Mouse (Mus musculus) small intestine, adult 10 weeks (tissue): ENCODE results near the gene Alkbh2. TPM values are rescaled to one million over a fixed set of nuclear protein-coding genes. Genes with fewer than 3 reads are reported as not detected.

Source experiments
- polyA plus RNA-seq: library from polyadenylated mRNA; stranded (reverse); fragments of 350-450 nt; fragmentation: Illumina TruSeq; extraction: RNeasy Lipid Tissue Mini Kit (QIAGEN cat#74804); gene quantifications from one replicate; pipeline ENCODE4 v1.2.3, GENCODE M21; 2014; ENCODE audit warnings: low replicate concordance

Alkbh2 gene
- polyA plus RNA-seq, result not detected

DNA sequence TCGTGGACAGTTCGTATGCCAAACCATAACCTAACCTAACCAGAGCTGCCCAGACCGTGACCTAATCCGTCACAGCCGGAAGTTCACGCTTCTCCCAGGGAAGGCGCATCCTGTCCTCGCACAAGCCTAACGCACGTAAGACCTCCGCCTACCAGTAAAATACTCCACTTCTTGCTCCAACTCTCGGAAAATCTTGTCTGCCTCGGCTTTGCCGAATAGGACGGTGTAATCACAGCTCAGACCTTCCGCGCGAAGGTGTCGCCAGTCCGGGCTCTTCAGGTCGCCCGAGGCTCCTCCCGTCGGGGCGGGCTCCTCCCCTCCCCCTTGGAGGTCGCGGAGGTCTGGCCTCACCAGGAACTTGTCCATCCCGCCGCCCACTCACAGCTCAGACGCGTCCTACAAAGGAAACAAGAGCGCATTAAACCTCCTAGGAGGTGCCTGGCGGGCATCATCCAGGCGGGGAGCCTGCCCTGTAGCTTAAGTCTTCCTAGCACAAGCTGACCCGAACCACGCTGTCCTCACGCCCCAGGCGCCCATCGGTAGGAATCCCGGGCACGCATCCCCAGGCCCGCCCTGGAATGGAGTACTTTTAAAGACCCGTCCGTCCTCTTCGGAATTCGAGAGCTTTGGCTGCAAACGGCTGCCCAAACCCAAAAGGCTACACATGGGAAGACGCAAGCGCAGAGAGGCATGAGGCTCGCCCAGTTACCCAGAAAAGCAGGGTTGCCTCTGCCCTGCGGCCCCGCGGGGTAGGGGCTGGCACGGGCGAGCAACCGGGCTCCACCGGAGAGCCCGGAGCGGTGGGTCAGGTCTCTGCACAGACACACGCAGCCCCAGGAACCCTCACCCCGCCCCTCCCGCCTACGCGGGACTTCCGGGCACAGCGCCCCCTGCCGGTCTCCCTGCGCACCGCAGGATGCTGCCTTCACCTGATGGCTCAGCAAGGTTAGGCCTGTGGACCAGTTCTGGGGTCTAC, at the start of gene Alkbh2:
Gene Alkbh2 (minus strand): TSS at position 845 of the 976 bp plus-strand sequence.

DNA sequence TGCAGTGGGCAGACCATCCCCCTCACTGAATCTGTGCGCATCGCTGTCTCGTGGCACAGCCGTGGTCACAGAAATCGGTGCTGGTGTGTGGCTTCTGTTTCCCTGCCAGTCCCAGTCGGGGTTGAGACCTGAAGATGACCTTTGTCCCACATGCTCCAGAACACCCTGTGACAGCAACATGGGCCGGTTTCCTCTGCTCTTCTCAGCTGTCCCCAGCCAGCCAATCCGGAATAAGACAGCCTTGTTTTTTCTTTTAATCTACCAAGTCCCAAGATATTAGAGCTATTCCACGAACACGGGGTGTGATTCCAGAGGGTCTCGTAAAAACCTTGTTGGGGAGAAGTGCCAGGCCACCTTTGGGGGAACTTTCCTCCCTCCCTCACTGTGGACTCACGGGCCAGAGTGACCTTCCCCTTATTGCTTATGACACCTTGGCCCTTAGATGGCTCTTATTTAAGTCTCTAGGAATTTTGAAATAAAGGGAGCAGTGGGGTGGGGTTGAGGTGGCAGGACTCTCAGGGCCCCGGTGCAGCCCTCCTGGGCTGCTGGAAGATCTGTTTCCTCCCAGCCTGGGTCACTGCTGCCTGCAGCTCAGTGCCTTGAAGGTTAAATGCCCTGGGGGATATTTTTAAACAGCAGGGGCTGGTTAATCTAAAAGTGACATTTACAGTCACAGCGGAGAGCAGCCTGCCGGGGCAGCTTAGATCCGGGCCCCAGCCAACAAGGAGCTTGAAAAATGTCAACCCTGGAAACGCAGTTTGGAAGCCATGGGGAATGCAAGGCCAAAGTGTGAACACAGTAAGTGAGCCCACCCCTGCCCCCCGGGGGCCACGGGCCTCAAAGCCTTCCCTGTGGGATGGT, 18.2 kb upstream of the Alkbh2 start, which contains the start of gene Acacb:
Gene Acacb (plus strand): TSS at position 508 of the 861 bp plus-strand sequence.

DNA sequence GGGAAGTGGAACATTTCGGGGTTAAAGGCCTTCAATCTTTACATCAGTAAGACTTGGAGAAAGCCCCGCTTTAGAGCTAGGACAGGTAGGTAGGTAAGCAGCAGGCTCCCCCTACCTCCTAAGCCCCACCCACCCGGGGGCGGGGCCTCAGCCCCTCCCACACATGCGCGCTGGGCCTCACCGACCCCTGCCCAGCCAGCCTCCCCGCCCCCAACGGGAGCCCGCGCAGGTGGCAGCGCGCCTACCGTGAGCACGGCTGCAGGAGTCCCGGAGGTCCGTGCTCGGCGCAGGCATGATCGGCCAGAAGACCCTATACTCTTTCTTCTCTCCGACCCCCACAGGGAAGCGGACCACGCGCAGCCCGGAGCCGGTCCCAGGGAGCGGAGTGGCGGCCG, 2.2 kb upstream of the Alkbh2 start, which contains the start of gene Ung:
Gene Ung (plus strand): TSS at position 176 of the 395 bp plus-strand sequence.

DNA sequence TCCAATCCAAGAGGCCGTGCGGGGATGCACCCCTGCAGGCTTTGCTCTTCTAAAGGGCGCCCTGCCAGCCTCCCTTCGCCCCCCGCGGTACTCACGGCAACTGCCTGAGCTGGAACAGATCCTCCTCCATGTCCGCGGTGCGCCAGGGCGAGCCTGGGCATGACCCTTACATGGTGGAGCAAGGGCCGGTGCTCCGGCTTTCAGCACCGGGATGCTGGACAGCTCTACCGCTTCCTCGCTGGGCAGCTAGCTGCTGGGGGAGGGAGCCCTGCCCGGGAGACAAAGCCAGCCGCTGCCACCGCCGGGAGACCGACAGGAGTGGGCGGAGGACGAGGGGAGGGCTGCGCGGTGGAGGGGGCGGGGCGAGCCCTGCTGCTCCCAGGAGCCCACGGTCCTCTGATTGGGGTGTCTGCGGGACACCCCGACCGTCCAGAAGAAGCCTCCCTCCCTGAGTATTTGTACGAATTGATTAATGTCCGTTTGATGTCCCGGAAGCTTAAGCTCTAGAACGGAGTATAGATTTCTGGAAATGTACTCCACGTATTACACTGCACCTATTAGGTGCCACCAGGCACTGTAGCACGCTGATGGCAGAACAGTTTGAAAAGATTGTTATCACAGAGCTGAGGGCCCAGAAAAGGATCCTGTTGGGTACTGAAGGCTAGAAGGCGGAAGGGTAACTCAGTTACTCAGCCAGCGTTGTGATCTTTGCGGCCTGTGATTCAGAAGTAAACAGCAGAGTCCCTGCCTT, 36.8 kb downstream of the Alkbh2 start, which contains the start of gene Svop:
Gene Svop (minus strand): TSS at position 514 of the 751 bp plus-strand sequence.

Other genes starting within 250 kb of the Alkbh2 start
- gene Coro1c, start 219.5 kb downstream of the Alkbh2 start, polyA plus RNA-seq, result 18.3 TPM
- gene Ssh1, start 134.3 kb downstream of the Alkbh2 start, polyA plus RNA-seq, result 0.93 TPM
- gene Dao, start 124.5 kb downstream of the Alkbh2 start, polyA plus RNA-seq, result 1.6 TPM
- 1.2 TPM for gene Usp30, start 62.8 kb downstream of the Alkbh2 start, polyA plus RNA-seq
- gene Svop, start 36.6 kb downstream of the Alkbh2 start, polyA plus RNA-seq, result not detected
- 0.59 TPM for gene Ung, start 2.2 kb upstream of the Alkbh2 start, polyA plus RNA-seq
- 0.26 TPM for gene Acacb, start 18.3 kb upstream of the Alkbh2 start, polyA plus RNA-seq
- not detected for gene Foxn4, start 145.6 kb upstream of the Alkbh2 start, polyA plus RNA-seq
- gene Myo1h, start 160.9 kb upstream of the Alkbh2 start, polyA plus RNA-seq, result 0.11 TPM